Mouse (Mus musculus) MEL (cell line): ENCODE results near the gene Eif4g1.

Source experiments
- CTCF ChIP-seq, 3 experiments: IDR thresholded peaks in 2 of 3; conservative IDR thresholded peaks in 1 of 3; 2 replicates each; pipeline ENCODE4 v1.5.1; 2011 to 2012; ENCODE audit warnings: low read length in 3 of 3, low read depth in 2 of 3, mild to moderate bottlenecking in 2 of 3, improper control_type of control experiment in 1 of 3, inconsistent platforms in 1 of 3, mixed read lengths in 1 of 3, moderate library complexity in 1 of 3; ENCODE audit not compliant: control insufficient read depth in 1 of 3, insufficient read depth in 1 of 3, poor library complexity in 1 of 3, severe bottlenecking in 1 of 3
- GATA1 ChIP-seq: IDR thresholded peaks from 2 replicates; pipeline ENCODE4 v1.6.1; 2011; ENCODE audit warnings: low read depth, low read length, improper control_type of control experiment
- HCFC1 ChIP-seq: IDR thresholded peaks from 2 replicates; pipeline ENCODE4 v1.6.1; 2012; ENCODE audit warnings: low read depth, mild to moderate bottlenecking, inconsistent platforms, low read length, improper control_type of control experiment, moderate library complexity
- MAX ChIP-seq: IDR thresholded peaks from 2 replicates; pipeline ENCODE4 v1.6.1; 2011; ENCODE audit warnings: low read length, improper control_type of control experiment
- POLR2A ChIP-seq, 2 experiments: IDR thresholded peaks; 2 replicates each; pipeline ENCODE4 v1.6.1; 2011 to 2012; ENCODE audit warnings: low read length in 2 of 2, mild to moderate bottlenecking in 2 of 2, control low read depth in 1 of 2, improper control_type of control experiment in 1 of 2, low read depth in 1 of 2, moderate library complexity in 1 of 2; ENCODE audit not compliant: control insufficient read depth in 1 of 2, insufficient read depth in 1 of 2, poor library complexity in 1 of 2
- TBP ChIP-seq: IDR thresholded peaks from 2 replicates; pipeline ENCODE4 v1.8.0; 2011; ENCODE audit warnings: low read depth, low read length, improper control_type of control experiment
- UBTF ChIP-seq: IDR thresholded peaks from 2 replicates; pipeline ENCODE4 v1.6.1; 2012; ENCODE audit warnings: low read depth, mild to moderate bottlenecking, inconsistent platforms, low read length, improper control_type of control experiment, moderate library complexity, borderline replicate concordance; ENCODE audit not compliant: insufficient read depth
- USF2 ChIP-seq, 2 experiments: IDR thresholded peaks; 2 replicates each; pipeline ENCODE4 v1.6.1; 2011 to 2012; ENCODE audit warnings: improper control_type of control experiment in 2 of 2, low read length in 2 of 2, borderline replicate concordance in 1 of 2, inconsistent platforms in 1 of 2, low read depth in 1 of 2, mild to moderate bottlenecking in 1 of 2; ENCODE audit not compliant: insufficient read depth in 1 of 2

DNA sequence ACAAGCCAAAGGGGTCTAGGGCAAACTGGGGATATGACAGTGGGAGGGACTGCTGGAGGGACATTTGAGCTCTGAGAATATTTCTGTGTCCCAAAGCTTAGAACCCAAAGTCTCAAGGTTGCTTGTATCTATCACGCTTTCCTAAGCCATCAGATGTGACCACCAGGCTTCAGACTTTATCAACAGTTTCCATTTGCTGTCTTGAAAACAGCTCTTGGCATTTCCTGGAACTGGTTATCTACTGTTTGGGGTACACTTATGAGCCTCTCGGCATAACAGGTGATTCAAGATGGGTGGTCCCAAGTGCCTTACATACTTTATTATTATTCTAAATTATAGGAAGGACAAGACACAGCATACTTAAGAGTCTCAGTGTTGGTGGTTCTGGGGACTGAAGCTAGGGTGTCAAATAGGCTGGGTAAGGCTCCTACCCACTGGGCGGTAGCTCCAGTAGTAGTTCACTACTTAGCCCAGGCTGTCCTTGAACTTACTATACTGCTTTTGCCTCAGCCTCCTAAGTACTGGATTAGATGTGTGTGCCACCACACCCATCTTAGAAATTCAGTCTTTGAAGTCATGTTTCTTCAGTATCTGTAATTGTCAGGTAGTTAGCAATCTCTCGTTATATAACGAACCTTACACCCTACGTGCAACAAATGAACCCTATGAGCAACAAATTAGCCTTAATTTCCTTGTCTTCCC is 35.7 kb downstream of the Eif4g1 start:
- no peak for TF ChIP-seq USF2 (IDR thresholded peaks at IDR 0.05; ENCODE audit: borderline replicate concordance in 1 of 2, insufficient read depth in 1 of 2, low read depth in 1 of 2, low read length in 2 of 2)
- no peak for TF ChIP-seq CTCF (IDR thresholded peaks at IDR 0.05 in 2 of 3, conservative IDR thresholded peaks at IDR 0.05 in 1 of 3; ENCODE audit: control insufficient read depth in 1 of 3, insufficient read depth in 1 of 3, low read depth in 2 of 3, low read length in 3 of 3, poor library complexity in 1 of 3, severe bottlenecking in 1 of 3)
- TF ChIP-seq UBTF = no peak
- no peak for TF ChIP-seq HCFC1
- TF ChIP-seq TBP = no peak
- no peak for TF ChIP-seq POLR2A (IDR thresholded peaks at IDR 0.05; ENCODE audit: control insufficient read depth in 1 of 2, insufficient read depth in 1 of 2, low read depth in 1 of 2, low read length in 2 of 2, poor library complexity in 1 of 2)
- TF ChIP-seq MAX = no peak
- TF ChIP-seq GATA1 = peak; percentile 56; the same call in 1 of the 2 replicates
